Mouse (Mus musculus): ENCODE data around the gene Gxylt1.
"Not testable (repeated sequence)": the region's sequence is repeated elsewhere in the genome, so short reads cannot be mapped to it uniquely, and the experiment has no call there.

Gene Gxylt1

GRCm38 (mm10) chr15:93274679-93275583, at the start of gene Gxylt1:
Gene Gxylt1 (minus strand): TSS chr15:93275179.
- DNase-seq (ENCODE audit: low spot score in 2 of 2), result peak; percentile 97 to 99

GRCm38 (mm10) chr15:93318781-93319180, 43.8 kb upstream of the Gxylt1 start:
- no peak for DNase-seq (ENCODE audit: low spot score in 2 of 2)

- DNase-seq (ENCODE audit: low spot score in 2 of 2), result not testable (repeated sequence)
Measured at GRCm38 (mm10) chr15:93310304-93310703, 35.3 kb upstream of the Gxylt1 start.

GRCm38 (mm10) chr15:93298197-93298596, 23.2 kb upstream of the Gxylt1 start:
- no peak for DNase-seq (ENCODE audit: low spot score in 2 of 2)

- no peak for DNase-seq (ENCODE audit: low spot score in 2 of 2)
Measured at GRCm38 (mm10) chr15:93294483-93294882, 19.5 kb upstream of the Gxylt1 start.

- no peak for DNase-seq (ENCODE audit: low spot score in 2 of 2)
Measured at GRCm38 (mm10) chr15:93288321-93288720, 13.3 kb upstream of the Gxylt1 start.

GRCm38 (mm10) chr15:93287628-93288027, 12.6 kb upstream of the Gxylt1 start:
- DNase-seq (ENCODE audit: low spot score in 2 of 2), result no peak

- DNase-seq (ENCODE audit: low spot score in 2 of 2), result no peak
Measured at GRCm38 (mm10) chr15:93285244-93285643, 10.3 kb upstream of the Gxylt1 start.

- no peak for DNase-seq (ENCODE audit: low spot score in 2 of 2)
Measured at GRCm38 (mm10) chr15:93284326-93284725, 9.3 kb upstream of the Gxylt1 start.

- no peak for DNase-seq (ENCODE audit: low spot score in 2 of 2)
Measured at GRCm38 (mm10) chr15:93283349-93283748, 8.4 kb upstream of the Gxylt1 start.

GRCm38 (mm10) chr15:93276276-93276675, 1.3 kb upstream of the Gxylt1 start:
- no peak for DNase-seq (ENCODE audit: low spot score in 2 of 2)

GRCm38 (mm10) chr15:93275623-93276022, 644 bp upstream of the Gxylt1 start:
- DNase-seq (ENCODE audit: low spot score in 2 of 2), result peak in 1 of 2 experiments; percentile 31

GRCm38 (mm10) chr15:93273788-93274678, 946 bp downstream of the Gxylt1 start:
- DNase-seq (ENCODE audit: low spot score in 2 of 2), result no peak

GRCm38 (mm10) chr15:93272948-93273347, 2.0 kb downstream of the Gxylt1 start:
- no peak for DNase-seq (ENCODE audit: low spot score in 2 of 2)

GRCm38 (mm10) chr15:93270289-93270855, 4.6 kb downstream of the Gxylt1 start:
- no peak for DNase-seq (ENCODE audit: low spot score in 2 of 2)

- no peak for DNase-seq (ENCODE audit: low spot score in 2 of 2)
Measured at GRCm38 (mm10) chr15:93269572-93269971, 5.4 kb downstream of the Gxylt1 start.

- DNase-seq (ENCODE audit: low spot score in 2 of 2), result no peak
Measured at GRCm38 (mm10) chr15:93268001-93268400, 7.0 kb downstream of the Gxylt1 start.

GRCm38 (mm10) chr15:93267479-93267878, 7.5 kb downstream of the Gxylt1 start:
- no peak for DNase-seq (ENCODE audit: low spot score in 2 of 2)

GRCm38 (mm10) chr15:93266361-93266760, 8.6 kb downstream of the Gxylt1 start:
- no peak for DNase-seq (ENCODE audit: low spot score in 2 of 2)

GRCm38 (mm10) chr15:93265728-93266127, 9.3 kb downstream of the Gxylt1 start:
- peak in 1 of 2 experiments; percentile 73 for DNase-seq (ENCODE audit: low spot score in 2 of 2)

- no peak for DNase-seq (ENCODE audit: low spot score in 2 of 2)
Measured at GRCm38 (mm10) chr15:93265231-93265630, 9.7 kb downstream of the Gxylt1 start.

GRCm38 (mm10) chr15:93264221-93264620, 10.8 kb downstream of the Gxylt1 start:
- DNase-seq (ENCODE audit: low spot score in 2 of 2), result no peak
